Mouse (Mus musculus): ENCODE data around the gene Hao1. TPM values are rescaled to one million over a fixed set of nuclear protein-coding genes. Genes with fewer than 3 reads are reported as not detected.

Gene Hao1
- total RNA-seq (2021) (under 1 TPM; 0.38 to 0.66 TPM), polyA plus RNA-seq (2012; rRNA removed) (not detected in 2 replicates)
- long read RNA-seq, partial matches to known transcripts: 0 of 2 reads
- long read RNA-seq, other reads (novel, unspliced or antisense): 2 of 2 reads

DNA sequence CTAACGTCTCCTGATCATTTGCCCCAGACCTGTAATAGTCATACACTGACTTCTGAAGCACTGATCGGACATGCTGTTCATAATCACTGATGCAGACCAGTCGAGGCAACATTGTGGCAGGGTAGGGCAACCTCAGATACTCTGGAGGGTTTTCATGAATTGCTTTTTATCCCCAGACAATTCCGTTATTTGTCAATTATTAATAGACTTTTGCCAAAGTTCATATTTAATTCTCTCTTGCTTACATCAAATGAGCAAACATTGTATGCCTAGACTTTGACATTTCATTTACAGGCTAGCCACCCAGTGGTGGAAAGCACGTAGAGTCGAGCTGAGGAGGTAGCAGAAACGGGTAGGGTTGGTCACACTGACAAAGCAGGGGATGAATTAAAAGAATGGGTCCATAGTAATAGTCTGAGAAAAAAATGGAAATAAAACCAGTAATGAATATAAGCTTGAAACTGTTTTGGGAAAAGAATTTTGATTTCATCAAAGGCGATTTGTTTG lies at the start of gene Hao1:
Hao1 (minus strand) TSS at position 148 of the 507 bp plus-strand sequence.
- no peak for DNase-seq

DNA sequence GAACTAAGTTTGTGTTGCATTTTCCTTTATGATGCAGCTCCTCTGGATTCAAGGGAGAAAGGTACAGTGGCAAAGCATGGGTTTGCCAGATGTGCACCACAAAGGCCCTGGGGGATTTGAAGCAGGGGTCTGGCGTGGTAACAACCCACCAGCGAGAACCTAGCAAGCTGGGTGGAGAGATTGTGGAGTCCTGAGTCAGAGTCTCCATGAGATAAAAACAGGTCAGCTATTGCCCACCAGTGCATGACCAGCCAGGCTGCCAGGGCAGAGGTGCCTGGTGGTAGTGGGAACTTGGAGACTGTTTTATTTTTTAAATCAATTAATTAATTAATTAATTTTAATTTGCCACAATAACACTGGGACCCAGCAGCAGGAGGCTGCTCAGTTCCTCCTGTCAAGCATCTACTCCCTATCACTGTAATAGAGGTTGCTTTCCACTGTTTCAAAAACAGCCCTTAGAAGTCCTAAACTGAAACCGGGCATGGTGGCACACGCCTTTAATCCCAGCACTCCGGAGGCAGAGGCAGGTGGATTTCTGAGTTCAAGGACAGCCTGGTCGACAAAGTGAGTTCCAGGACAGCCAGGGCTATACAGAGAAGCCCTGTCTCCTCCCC lies 37.0 kb upstream of the Hao1 start:
- no peak for DNase-seq

- no peak for DNase-seq
Observed at GRCm38 (mm10) chr2:134585243-134585642, 31.1 kb upstream of the Hao1 start.

DNA sequence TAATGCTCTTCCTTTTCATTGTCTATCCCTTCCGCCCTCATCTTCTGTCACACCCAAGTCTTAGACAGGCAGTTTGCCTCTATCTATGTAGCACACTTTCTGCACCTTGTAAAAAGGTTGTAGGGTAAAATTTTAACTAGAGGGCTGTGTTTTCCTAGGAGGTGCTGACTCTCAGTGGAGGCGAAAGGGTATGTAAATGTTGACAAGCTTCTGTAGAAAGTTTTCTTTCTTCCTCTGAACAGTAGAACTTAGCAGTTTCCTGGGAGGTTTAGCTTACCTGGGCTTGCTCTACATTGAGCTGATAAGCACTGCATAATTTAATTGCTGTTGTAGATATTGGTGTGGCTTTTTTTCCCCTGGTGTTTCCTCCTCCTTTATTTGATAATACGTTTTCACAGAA lies 5.3 kb upstream of the Hao1 start:
- no peak for DNase-seq

DNA sequence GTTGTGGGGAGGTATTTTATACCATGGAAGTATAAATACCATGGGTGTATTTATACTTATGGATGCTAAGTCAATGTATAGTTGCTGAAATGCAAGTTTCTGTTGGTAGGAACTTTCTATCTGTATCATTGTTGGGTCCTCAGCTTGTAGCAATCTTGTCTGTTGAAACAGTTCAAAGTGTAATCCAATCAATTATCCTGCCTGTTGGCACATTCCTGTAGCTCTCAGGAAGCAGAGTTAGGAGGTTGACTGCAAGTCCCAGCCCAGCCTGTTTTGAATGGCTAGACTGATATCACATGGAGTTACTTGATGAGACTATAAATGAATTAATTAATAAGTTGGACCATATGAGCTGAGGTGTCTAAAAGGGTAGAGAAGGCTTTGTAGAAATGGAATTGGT lies 1.8 kb downstream of the Hao1 start:
- no peak for DNase-seq

DNA sequence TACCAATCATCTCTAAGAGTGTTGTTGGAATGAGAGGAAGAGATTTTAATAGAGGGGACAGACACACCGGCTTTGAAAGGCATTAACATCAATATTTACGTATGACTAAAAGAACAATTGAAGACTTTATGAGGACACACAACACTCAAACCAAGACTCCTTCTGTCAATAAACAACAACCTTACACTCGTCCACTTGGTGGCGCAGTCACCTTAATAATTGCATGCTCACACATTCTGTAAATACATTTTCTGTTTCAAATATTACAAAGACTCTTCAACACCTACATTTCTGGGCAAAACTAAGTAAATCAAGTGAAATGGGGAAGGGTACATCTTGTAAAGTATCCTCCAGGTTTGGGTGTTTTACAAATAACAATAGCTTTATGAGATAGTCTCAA lies 4.4 kb downstream of the Hao1 start:
- peak; percentile 43 for DNase-seq

- DNase-seq: peak; percentile 40
Observed at GRCm38 (mm10) chr2:134545116-134545515, 9.1 kb downstream of the Hao1 start.

DNA sequence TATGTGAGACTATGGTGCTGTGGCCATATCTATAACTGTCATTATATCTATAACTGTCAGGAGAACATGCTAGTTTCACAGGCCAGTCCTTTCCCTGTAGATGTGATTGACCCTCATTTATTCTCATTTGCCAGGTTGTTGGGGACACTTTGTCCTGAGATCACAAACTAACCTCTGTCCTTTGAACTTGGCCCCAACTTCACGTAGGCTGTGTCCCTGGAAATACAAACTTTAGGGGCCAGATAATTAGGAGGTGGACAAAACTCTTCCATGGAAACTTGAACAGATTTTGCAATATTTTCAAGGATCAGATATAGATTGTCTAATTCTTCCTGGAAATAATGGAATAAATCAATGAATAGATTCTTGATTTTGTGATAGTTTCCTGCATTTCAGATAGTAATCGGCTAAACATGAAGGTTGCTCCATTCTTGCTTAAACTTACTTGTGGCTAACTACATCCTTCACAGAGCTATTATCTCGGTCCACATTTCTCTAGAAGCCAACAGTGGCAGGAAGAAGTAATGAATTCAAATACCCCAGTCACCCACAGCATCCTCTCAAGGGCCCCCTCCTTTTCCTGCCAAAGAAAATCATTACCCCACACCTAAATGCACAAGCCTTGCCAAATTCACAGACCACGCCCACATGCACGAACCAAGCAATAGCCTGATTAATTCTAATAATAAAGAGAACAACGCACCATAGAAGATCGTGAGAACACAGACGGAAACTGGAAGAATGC lies 9.7 kb downstream of the Hao1 start:
- DNase-seq: no peak

GRCm38 (mm10) chr2:134543501-134543900 lies 10.7 kb downstream of the Hao1 start:
- no peak for DNase-seq

DNA sequence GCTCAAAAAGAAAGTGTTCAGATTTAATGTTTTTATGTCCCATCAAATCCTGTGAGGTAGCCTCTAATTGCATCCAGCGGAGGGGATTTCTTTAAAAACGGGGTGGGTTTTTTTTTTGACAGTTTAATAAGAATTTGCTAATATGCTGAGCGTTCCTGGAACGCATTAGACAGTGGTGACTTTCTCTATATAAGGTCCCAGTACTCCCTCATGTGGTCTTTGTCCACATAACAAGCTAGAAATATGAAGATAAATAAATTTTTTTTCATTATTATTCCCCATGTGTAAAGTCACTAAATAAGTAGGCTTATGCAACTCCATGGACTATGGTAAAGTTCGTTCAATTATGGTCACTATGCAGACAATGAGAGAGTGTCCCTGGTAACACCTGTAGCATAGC lies 13.1 kb downstream of the Hao1 start:
- no peak for DNase-seq

DNA sequence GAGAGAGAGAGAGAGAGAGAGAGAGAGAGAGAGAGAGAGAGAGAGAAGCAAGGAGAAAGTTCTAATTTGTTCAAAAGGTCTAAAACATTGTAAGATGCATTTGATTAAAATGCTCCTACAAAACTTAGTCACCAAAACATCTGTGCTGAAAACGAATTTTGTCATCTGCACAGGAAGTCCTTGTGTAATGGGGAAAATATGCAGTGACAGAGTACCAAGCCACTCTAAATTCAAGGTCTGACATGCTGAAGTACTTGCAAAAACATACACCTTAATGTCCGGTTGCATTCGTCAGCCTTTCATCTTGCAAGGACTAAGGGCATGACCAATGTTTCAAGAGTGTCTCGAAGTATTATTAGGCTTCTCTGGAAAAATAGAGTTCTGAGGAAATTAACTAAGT lies 15.7 kb downstream of the Hao1 start:
- no peak for DNase-seq

- DNase-seq: peak; percentile 8
Observed at GRCm38 (mm10) chr2:134528122-134528810, 25.9 kb downstream of the Hao1 start.

DNA sequence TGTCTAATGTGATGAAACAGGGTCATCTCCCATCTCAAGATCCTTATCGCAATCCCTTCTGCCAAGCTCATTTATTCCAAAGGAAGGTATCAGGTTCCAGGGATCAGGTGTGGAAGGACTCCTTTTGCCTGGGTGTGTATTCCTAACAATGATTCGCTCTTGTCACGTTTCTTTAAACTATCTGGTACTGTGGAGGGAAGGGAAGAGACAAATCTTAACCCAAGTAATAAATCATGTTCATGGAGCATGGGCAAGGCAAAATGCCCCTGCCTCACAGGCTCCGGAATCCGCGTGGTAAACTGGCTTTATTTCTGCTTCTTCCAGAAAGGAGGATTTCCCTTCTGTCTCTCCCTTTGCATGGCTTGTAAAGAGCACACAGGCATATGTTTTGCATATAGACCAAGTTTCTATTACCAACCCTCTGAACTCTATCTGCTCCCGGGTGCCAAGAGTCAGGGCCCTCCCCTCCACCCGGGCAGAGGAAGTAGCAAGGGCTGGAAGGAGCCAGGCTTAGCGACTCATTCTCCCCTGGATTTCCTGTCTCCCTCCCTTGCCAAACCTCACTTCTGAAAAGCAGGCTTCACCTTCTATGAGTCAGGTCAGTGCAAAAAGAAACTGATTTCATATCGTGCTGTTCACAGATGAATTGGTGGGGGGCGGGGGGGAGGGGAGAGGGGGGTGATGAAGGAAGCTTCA lies 26.6 kb downstream of the Hao1 start:
- peak; percentile 44 for DNase-seq

GRCm38 (mm10) chr2:134518042-134518441 lies 36.1 kb downstream of the Hao1 start:
- no peak for DNase-seq

GRCm38 (mm10) chr2:134499777-134500176 lies 54.4 kb downstream of the Hao1 start:
- no peak for DNase-seq

DNA sequence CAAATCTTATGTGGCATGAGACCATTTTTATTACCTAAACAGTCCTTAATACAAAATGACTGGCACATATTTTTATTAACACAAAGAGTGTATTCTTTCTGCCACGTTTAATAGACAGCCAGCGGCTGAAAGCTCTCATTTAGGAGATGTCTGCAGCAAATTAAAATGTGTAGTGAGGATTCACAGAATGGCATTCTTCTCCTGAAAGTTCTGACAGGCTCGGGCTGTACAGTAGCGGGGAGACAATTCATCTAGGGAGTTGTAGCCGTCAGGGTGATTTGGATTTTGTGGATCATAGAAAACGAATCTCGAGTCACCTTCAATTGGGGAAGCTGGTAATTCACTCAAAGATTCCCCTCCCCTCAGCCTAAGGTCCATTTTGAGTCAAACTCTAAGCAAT lies 55.7 kb downstream of the Hao1 start:
- DNase-seq: no peak

GRCm38 (mm10) chr2:134488671-134489070 lies 65.5 kb downstream of the Hao1 start:
- DNase-seq: no peak

GRCm38 (mm10) chr2:134486055-134486834 lies 67.9 kb downstream of the Hao1 start:
- DNase-seq: no peak

DNA sequence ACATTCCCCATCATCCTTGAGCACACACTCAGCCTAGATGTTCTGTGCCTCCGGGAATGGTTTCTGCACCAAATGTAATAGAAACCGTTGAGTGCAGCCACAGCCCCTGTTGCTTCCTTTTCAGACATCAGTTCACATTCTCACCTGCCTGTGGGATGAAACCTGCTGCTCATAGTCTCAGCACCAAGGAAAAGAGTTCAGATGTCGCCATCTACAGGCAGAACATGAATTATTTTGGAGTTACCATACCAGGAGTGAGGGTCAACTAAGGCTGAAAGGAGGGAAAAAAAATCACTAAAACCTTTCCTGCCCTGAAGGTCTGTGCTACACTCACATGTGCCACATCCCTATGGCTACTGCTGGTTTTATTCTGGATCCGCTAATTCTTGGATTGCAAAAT lies 71.5 kb downstream of the Hao1 start:
- no peak for DNase-seq

- peak; percentile 64 for DNase-seq
Observed at GRCm38 (mm10) chr2:134481759-134482158, 72.4 kb downstream of the Hao1 start.

GRCm38 (mm10) chr2:134481174-134481573 lies 73.0 kb downstream of the Hao1 start:
- no peak for DNase-seq
